In genomic region chr1:74935402-74935801, GRCm38 (mm10) we compare ENCODE assay signal across 8 mouse cellular contexts. TPM values are rescaled to one million over a fixed set of nuclear protein-coding genes. Genes with fewer than 3 reads are reported as not detected.
DNase-seq lines count a peak whose midpoint lies in the region; ATAC-seq lines count a peak whose summit lies in the region.

Cfap65 (minus strand) TSS chr1:74935599.

- H3K9me3 ChIP-seq in heart, embryonic 12.5 days (replicated peaks) = 0 out of 2 replicates have a peak, but pooled peaks cover 3% of the 10 kb centered on the region
- no peaks in the 10 kb centered on the region for H3K9me3 ChIP-seq in hindbrain, embryonic 16.5 days (ENCODE audit: control insufficient read depth, low read length)
- no peaks in the 10 kb centered on the region for H3K9me3 ChIP-seq in midbrain, embryonic 13.5 days

- no peak for DNase-seq in heart, adult 9 months (ENCODE audit: low spot score in 2 of 2)
- peak; percentile 78 for DNase-seq in embryo, embryonic 11 days
- peak; percentile 29 for DNase-seq in left cerebral cortex, adult 11 months (ENCODE audit: low spot score)
- peak; percentile 83 for DNase-seq in telencephalon, adult 2 months (ENCODE audit: low read depth, low spot score)
- DNase-seq in thymus, adult 18-20 months = no peak

- peak within 1 kb of the TSS; percentile 40 for H3K4me2 ChIP-seq in heart, embryonic 12.5 days
- peak within 1 kb of the TSS; percentile 69 for H3K4me2 ChIP-seq in hindbrain, embryonic 16.5 days (ENCODE audit: low read length)
- H3K4me2 ChIP-seq in midbrain, embryonic 13.5 days (replicated peaks) = peak within 1 kb of the TSS; percentile 68

- H3K36me3 ChIP-seq in heart, embryonic 12.5 days = no peaks in the 10 kb centered on the region
- H3K36me3 ChIP-seq in hindbrain, embryonic 16.5 days (ENCODE audit: control insufficient read depth, insufficient read depth, low read length) = no peaks in the 10 kb centered on the region
- H3K36me3 ChIP-seq in midbrain, embryonic 13.5 days = no peaks in the 10 kb centered on the region

- 3% methylated on average over 18 of the region's 18 CpGs for WGBS in heart, embryonic 12.5 days
- 2% methylated on average over 18 of the region's 18 CpGs for WGBS in hindbrain, embryonic 16.5 days
- 1% methylated on average over 18 of the region's 18 CpGs for WGBS in midbrain, embryonic 13.5 days

- H3K27ac ChIP-seq in heart, embryonic 12.5 days (ENCODE audit: poor library complexity, severe bottlenecking) = no peak within 1 kb of the TSS
- no peak within 1 kb of the TSS for H3K27ac ChIP-seq in hindbrain, embryonic 16.5 days (ENCODE audit: low read depth, low read length)
- H3K27ac ChIP-seq in midbrain, embryonic 13.5 days = no peak within 1 kb of the TSS

- 0 out of 2 replicates have a peak within 1 kb of the TSS, but pooled peaks have one; percentile 21 for H3K4me3 ChIP-seq in heart, embryonic 12.5 days
- peak within 1 kb of the TSS; percentile 49 for H3K4me3 ChIP-seq in hindbrain, embryonic 16.5 days (ENCODE audit: low read length)
- H3K4me3 ChIP-seq in midbrain, embryonic 13.5 days (replicated peaks) = peak within 1 kb of the TSS; percentile 44

- no peaks in the 10 kb centered on the region for H3K4me1 ChIP-seq in heart, embryonic 12.5 days (replicated peaks)
- H3K4me1 ChIP-seq in hindbrain, embryonic 16.5 days (ENCODE audit: control insufficient read depth, insufficient read depth, low read depth, low read length) = no peaks in the 10 kb centered on the region
- 0 out of 2 replicates have a peak, but pooled peaks cover 2% of the 10 kb centered on the region for H3K4me1 ChIP-seq in midbrain, embryonic 13.5 days (replicated peaks)

- no peak within 1 kb of the TSS for H3K9ac ChIP-seq in heart, embryonic 12.5 days
- H3K9ac ChIP-seq in hindbrain, embryonic 16.5 days (ENCODE audit: low read depth, low read length) = peak within 1 kb of the TSS; percentile 53; the same call in 1 of the 2 replicates
- peak within 1 kb of the TSS; percentile 61 for H3K9ac ChIP-seq in midbrain, embryonic 13.5 days (replicated peaks)

- H3K27me3 ChIP-seq in heart, embryonic 12.5 days (replicated peaks) = peaks cover 70% of the 10 kb centered on the region
- peaks cover 14% of the 10 kb centered on the region for H3K27me3 ChIP-seq in hindbrain, embryonic 16.5 days (replicated peaks; ENCODE audit: control insufficient read depth, insufficient read depth, low read length)
- H3K27me3 ChIP-seq in midbrain, embryonic 13.5 days = peaks cover 55% of the 10 kb centered on the region

- ATAC-seq in heart, embryonic 12.5 days (ENCODE audit: insufficient number of reproducible peaks, low FRiP score) = no peak
- peak; percentile 88 for ATAC-seq in hindbrain, embryonic 16.5 days
- peak; percentile 82 for ATAC-seq in midbrain, embryonic 13.5 days

RNA-seq across cellular contexts. Expression of gene Cfap65, which starts in this region (rescaled TPM):
- not detected in 2 replicates for polyA plus RNA-seq in heart, embryonic 12.5 days (2016; fragmentation: Nextera tagmentation; extraction: Ambion mirVana)
- 1.1 and 1.6 TPM in 2 replicates for polyA plus RNA-seq in hindbrain, embryonic 16.5 days (2015; fragmentation: Nextera tagmentation; extraction: Ambion mirVana)
- polyA plus RNA-seq in midbrain, embryonic 13.5 days (2015; fragmentation: Nextera tagmentation; extraction: Ambion mirVana) = 0.24 and 0.42 TPM in 2 replicates

Comparison
In these comparisons a context has a peak if more than half of its experiments do, and no peak if none do; other contexts are left out.
1. Peak in ATAC-seq, H3K4me3 ChIP-seq, H3K9ac ChIP-seq and H3K4me2 ChIP-seq in midbrain, embryonic 13.5 days; RNA of the gene not detected or under 1 TPM.
2. DNase-seq: peak in embryo, embryonic 11 days (single experiment), left cerebral cortex, adult 11 months (single experiment) and telencephalon, adult 2 months (single experiment); none in heart, adult 9 months (0 of 2) and thymus, adult 18-20 months (0 of 2).
3. Peak in every context shown above with its lines, with median percentiles within 50 percentile points of each other: H3K4me2 ChIP-seq and H3K4me3 ChIP-seq.